In genomic region chr9:15120209-15120608, GRCm38 (mm10) we compare ENCODE assay signal across 16 mouse cellular contexts. TPM values are rescaled to one million over a fixed set of nuclear protein-coding genes. Genes with fewer than 3 reads are reported as not detected.
A peak's percentile ranks its signal among the peaks of the same experiment; 100 is the strongest.
DNase-seq lines count a peak whose midpoint lies in the region; ATAC-seq lines count a peak whose summit lies in the region.
"Had no signal": no experiment of that assay in that cellular context is flagged by ENCODE, and none has a peak within 500 bp of the region (broad histone marks: within the 10 kb centered on the region; RNA-seq: fewer than 3 reads in every experiment).

No protein-coding gene starts in this region.

- H3K4me2 ChIP-seq in embryonic facial prominence, embryonic 11.5 days (ENCODE audit: low read depth, low read length) = no peak overlapping the region
- H3K4me2 ChIP-seq in midbrain, embryonic 13.5 days (replicated peaks) = no peak overlapping the region
- no peak overlapping the region for H3K4me2 ChIP-seq in midbrain, embryonic 11.5 days
- H3K4me2 ChIP-seq: embryonic facial prominence, embryonic 13.5 days; heart, embryonic 12.5 days; liver, embryonic 15.5 days had no signal

- H3K4me3 ChIP-seq in embryonic facial prominence, embryonic 11.5 days (ENCODE audit: low read depth, low read length) = no peak overlapping the region
- no peak overlapping the region for H3K4me3 ChIP-seq in embryonic facial prominence, embryonic 10.5 days
- H3K4me3 ChIP-seq in midbrain, embryonic 13.5 days (replicated peaks) = no peak overlapping the region
- no peak overlapping the region for H3K4me3 ChIP-seq in midbrain, embryonic 11.5 days (ENCODE audit: low read depth, low read length)
- H3K4me3 ChIP-seq: embryonic facial prominence, embryonic 13.5 days; heart, embryonic 12.5 days; liver, embryonic 15.5 days had no signal

- no peaks in the 10 kb centered on the region for H3K36me3 ChIP-seq in embryonic facial prominence, embryonic 11.5 days (replicated peaks; ENCODE audit: control insufficient read depth, insufficient read depth, low read depth, low read length)
- H3K36me3 ChIP-seq in embryonic facial prominence, embryonic 10.5 days (replicated peaks) = no peaks in the 10 kb centered on the region
- no peaks in the 10 kb centered on the region for H3K36me3 ChIP-seq in midbrain, embryonic 13.5 days
- H3K36me3 ChIP-seq in midbrain, embryonic 11.5 days (ENCODE audit: control insufficient read depth, insufficient read depth, low read length) = no peaks in the 10 kb centered on the region
- H3K36me3 ChIP-seq: embryonic facial prominence, embryonic 13.5 days; heart, embryonic 12.5 days; liver, embryonic 15.5 days had no signal

- no peak overlapping the region for H3K9ac ChIP-seq in embryonic facial prominence, embryonic 11.5 days (replicated peaks; ENCODE audit: low read length)
- H3K9ac ChIP-seq in midbrain, embryonic 13.5 days (replicated peaks) = no peak overlapping the region
- H3K9ac ChIP-seq in midbrain, embryonic 11.5 days (ENCODE audit: low read length) = no peak overlapping the region
- H3K9ac ChIP-seq: embryonic facial prominence, embryonic 13.5 days; heart, embryonic 12.5 days; liver, embryonic 15.5 days had no signal

- no peak overlapping the region for H3K27ac ChIP-seq in embryonic facial prominence, embryonic 11.5 days (replicated peaks; ENCODE audit: low read depth, low read length)
- no peak overlapping the region for H3K27ac ChIP-seq in embryonic facial prominence, embryonic 10.5 days (replicated peaks)
- H3K27ac ChIP-seq in midbrain, embryonic 13.5 days = no peak overlapping the region
- no peak overlapping the region for H3K27ac ChIP-seq in midbrain, embryonic 11.5 days (ENCODE audit: low read depth, low read length)
- H3K27ac ChIP-seq: embryonic facial prominence, embryonic 13.5 days; hindbrain, postnatal 0 days; liver, embryonic 15.5 days had no signal

- 46% methylated on average over 5 of the region's 5 CpGs for WGBS in embryonic facial prominence, embryonic 11.5 days
- WGBS in embryonic facial prominence, embryonic 10.5 days = 53% methylated on average over 5 of the region's 5 CpGs
- 58% methylated on average over 5 of the region's 5 CpGs for WGBS in midbrain, embryonic 13.5 days
- WGBS in midbrain, embryonic 11.5 days = 59% methylated on average over 5 of the region's 5 CpGs

- H3K27me3 ChIP-seq in embryonic facial prominence, embryonic 11.5 days (ENCODE audit: control insufficient read depth, insufficient read depth, low read length) = no peaks in the 10 kb centered on the region
- no peaks in the 10 kb centered on the region for H3K27me3 ChIP-seq in embryonic facial prominence, embryonic 10.5 days (replicated peaks; ENCODE audit: low read depth, poor library complexity, severe bottlenecking)
- no peaks in the 10 kb centered on the region for H3K27me3 ChIP-seq in midbrain, embryonic 13.5 days
- H3K27me3 ChIP-seq in midbrain, embryonic 11.5 days (ENCODE audit: control insufficient read depth, insufficient read depth, low read length) = no peaks in the 10 kb centered on the region
- H3K27me3 ChIP-seq: embryonic facial prominence, embryonic 13.5 days; heart, embryonic 12.5 days; liver, embryonic 15.5 days had no signal

- no peaks in the 10 kb centered on the region for H3K4me1 ChIP-seq in embryonic facial prominence, embryonic 11.5 days (ENCODE audit: control insufficient read depth, insufficient read depth, low read length)
- H3K4me1 ChIP-seq in embryonic facial prominence, embryonic 10.5 days = peaks cover 6% of the 10 kb centered on the region; the same call in 1 of the 2 replicates
- no peaks in the 10 kb centered on the region for H3K4me1 ChIP-seq in midbrain, embryonic 13.5 days (replicated peaks)
- H3K4me1 ChIP-seq in midbrain, embryonic 11.5 days (ENCODE audit: control insufficient read depth, insufficient read depth, low read length) = no peaks in the 10 kb centered on the region
- H3K4me1 ChIP-seq: embryonic facial prominence, embryonic 13.5 days; heart, embryonic 12.5 days; liver, embryonic 15.5 days had no signal

- no peaks in the 10 kb centered on the region for H3K9me3 ChIP-seq in embryonic facial prominence, embryonic 11.5 days (replicated peaks; ENCODE audit: control insufficient read depth, low read length)
- H3K9me3 ChIP-seq in embryonic facial prominence, embryonic 10.5 days = no peaks in the 10 kb centered on the region
- H3K9me3 ChIP-seq in midbrain, embryonic 13.5 days = no peaks in the 10 kb centered on the region
- H3K9me3 ChIP-seq in midbrain, embryonic 11.5 days (ENCODE audit: control insufficient read depth, low read length) = no peaks in the 10 kb centered on the region
- H3K9me3 ChIP-seq: embryonic facial prominence, embryonic 13.5 days; heart, embryonic 12.5 days; liver, embryonic 15.5 days had no signal

- no peak for DNase-seq in embryonic facial prominence, embryonic 11.5 days (ENCODE audit: low spot score)
- DNase-seq in embryonic facial prominence, embryonic 10.5 days (ENCODE audit: low spot score) = no peak
- DNase-seq in midbrain, embryonic 11.5 days (ENCODE audit: low spot score, missing footprints) = no peak
- peak; percentile 37 for DNase-seq in embryo, embryonic 10.5 days (ENCODE audit: low spot score)
- DNase-seq in lung, postnatal 25 days (ENCODE audit: low spot score) = no peak
- no peak for DNase-seq in kidney, adult 11 months
- DNase-seq: kidney, adult 9 months; left cerebral cortex, postnatal 4 days; lung, postnatal 10 days had no signal

- ATAC-seq in embryonic facial prominence, embryonic 11.5 days (replicated peaks; ENCODE audit: insufficient number of reproducible peaks, low FRiP score, low TSS enrichment, low read depth) = 0 out of 2 replicates have a peak, but pooled peaks have one; percentile 29
- ATAC-seq in midbrain, embryonic 13.5 days = 0 out of 2 replicates have a peak, but pooled peaks have one; percentile 20
- ATAC-seq in midbrain, embryonic 11.5 days (ENCODE audit: low FRiP score) = no peak
- ATAC-seq in frontal cortex, adult (ENCODE audit: low TSS enrichment) = no peak
- ATAC-seq: forebrain, embryonic 16.5 days; hindbrain, postnatal 0 days had no signal

RNA-seq across cellular contexts. Expression of gene Hephl1, which starts 8.3 kb away (rescaled TPM):
- not detected in 2 replicates for polyA plus RNA-seq in embryonic facial prominence, embryonic 11.5 days (2014; fragmentation: Nextera tagmentation; extraction: Ambion mirVana)
- not detected in 2 replicates for polyA plus RNA-seq in embryonic facial prominence, embryonic 10.5 days (2016; fragmentation: Nextera tagmentation; extraction: Ambion mirVana)
- polyA plus RNA-seq in midbrain, embryonic 13.5 days (2015; fragmentation: Nextera tagmentation; extraction: Ambion mirVana) = not detected in 2 replicates
- not detected in 2 replicates for polyA plus RNA-seq in midbrain, embryonic 11.5 days (2014; fragmentation: Nextera tagmentation; extraction: Ambion mirVana)
- polyA plus RNA-seq: forebrain, embryonic 16.5 days; heart, embryonic 12.5 days; hindbrain, postnatal 0 days; liver, embryonic 15.5 days had no signal

Comparison
In these comparisons a context has a peak if more than half of its experiments do, and no peak if none do; other contexts are left out.
1. ATAC-seq: peak in embryonic facial prominence, embryonic 11.5 days (single experiment) and midbrain, embryonic 13.5 days (single experiment); none in midbrain, embryonic 11.5 days (single experiment) and frontal cortex, adult (single experiment).